ENCODE assay signal across 16 mouse cellular contexts in genomic region chr5:92282571-92282970, GRCm38 (mm10). TPM values are rescaled to one million over a fixed set of nuclear protein-coding genes. Genes with fewer than 3 reads are reported as not detected.
A peak's percentile ranks its signal among the peaks of the same experiment; 100 is the strongest.
DNase-seq lines count a peak whose midpoint lies in the region; ATAC-seq and TF ChIP-seq lines count a peak whose summit lies in the region.
"Had no signal": no experiment of that assay in that cellular context is flagged by ENCODE, and none has a peak within 500 bp of the region (broad histone marks: within the 10 kb centered on the region; RNA-seq: fewer than 3 reads in every experiment).

No protein-coding gene starts in this region.

- ATAC-seq in heart, postnatal 0 days (ENCODE audit: insufficient read depth, low read depth): peak; percentile 45; the same call in 1 of the 2 replicates
- ATAC-seq: forebrain, postnatal 0 days had no signal

- TF ChIP-seq EP300 in heart, postnatal 0 days (IDR thresholded peaks at IDR 0.05; ENCODE audit: low read depth): no peak

- intact Hi-C loops in left cerebral cortex, postnatal 4 days (cut with DNase I): no loop called here

- no peak overlapping the region for H3K4me3 ChIP-seq in lung, adult 2 months (replicated peaks; ENCODE audit: extremely low read depth, low read depth, low read length)
- no peak overlapping the region for H3K4me3 ChIP-seq in heart, postnatal 0 days (ENCODE audit: low read depth, low read length)
- no peak overlapping the region for H3K4me3 ChIP-seq in small intestine, adult 2 months (ENCODE audit: low read depth, low read length)
- H3K4me3 ChIP-seq: megakaryocyte, embryonic 14.5 days; neural tube, embryonic 13.5 days had no signal

- H3K4me2 ChIP-seq in heart, postnatal 0 days (ENCODE audit: low read depth, low read length): no peak overlapping the region
- H3K4me2 ChIP-seq: neural tube, embryonic 13.5 days had no signal

- peak; percentile 25 to 47 for DNase-seq in cerebellum, postnatal 10 days
- no peak for DNase-seq in cerebellum, adult 9-10 months
- peak; percentile 15 for DNase-seq in lung, postnatal 14 days
- no peak for DNase-seq in lung, adult 2 months
- peak; percentile 44 for DNase-seq in heart, postnatal 0 days (ENCODE audit: low spot score)
- no peak for DNase-seq in spleen, adult 18-20 months
- no peak for DNase-seq in left cerebral cortex, postnatal 4 days
- DNase-seq: B cell, adult 2 months; forebrain, postnatal 0 days; kidney, postnatal 4 days had no signal

- no peak for TF ChIP-seq POLR2A in lung, adult 2 months (IDR thresholded peaks at IDR 0.05; ENCODE audit: borderline replicate concordance, extremely low read depth, low read depth, low read length)
- no peak for TF ChIP-seq POLR2A in small intestine, adult 2 months (IDR thresholded peaks at IDR 0.05; ENCODE audit: low read depth, low read length)

- no peaks in the 10 kb centered on the region for H3K9me3 ChIP-seq in heart, postnatal 0 days (replicated peaks; ENCODE audit: control insufficient read depth, low read length)
- H3K9me3 ChIP-seq: megakaryocyte, embryonic 14.5 days; neural tube, embryonic 13.5 days had no signal

- H3K4me1 ChIP-seq in lung, adult 2 months (ENCODE audit: control insufficient read depth, insufficient read depth, low read length): peaks cover 2% of the 10 kb centered on the region; the same call in 1 of the 2 replicates
- peaks cover 19% of the 10 kb centered on the region for H3K4me1 ChIP-seq in heart, postnatal 0 days (ENCODE audit: control insufficient read depth, insufficient read depth)
- peaks cover 24% of the 10 kb centered on the region; the same call in 1 of the 2 replicates for H3K4me1 ChIP-seq in small intestine, adult 2 months (ENCODE audit: control insufficient read depth, insufficient read depth, insufficient read length, low read length)

- H3K27ac ChIP-seq in heart, postnatal 0 days (ENCODE audit: low read depth): peak overlapping the region; percentile 51
- peak overlapping the region; percentile 98 for H3K27ac ChIP-seq in small intestine, adult 2 months (ENCODE audit: insufficient read depth, low read depth, low read length)
- H3K27ac ChIP-seq: neural tube, embryonic 13.5 days had no signal

- WGBS in lung, adult 2 months: 55% methylated on average over 4 of the region's 4 CpGs
- 33% methylated on average over 4 of the region's 4 CpGs for WGBS in heart, postnatal 0 days
- WGBS in small intestine, adult 2 months: 37% methylated on average over 4 of the region's 4 CpGs

- no peak for TF ChIP-seq CTCF in lung, adult 2 months (IDR thresholded peaks at IDR 0.05; ENCODE audit: insufficient read depth, low read length)
- TF ChIP-seq CTCF in heart, postnatal 0 days (IDR thresholded peaks at IDR 0.05; ENCODE audit: low read depth): no peak
- TF ChIP-seq CTCF in small intestine, adult 2 months (IDR thresholded peaks at IDR 0.05; ENCODE audit: extremely low read depth, insufficient read length, insufficient replicate concordance, low read depth, low read length): no peak

- H3K27me3 ChIP-seq in heart, postnatal 0 days (ENCODE audit: control insufficient read depth, insufficient read depth, low read length): no peaks in the 10 kb centered on the region
- H3K27me3 ChIP-seq in small intestine, adult 2 months (ENCODE audit: control insufficient read depth, insufficient read depth, low read length): no peaks in the 10 kb centered on the region
- H3K27me3 ChIP-seq: megakaryocyte, embryonic 14.5 days; neural tube, embryonic 13.5 days had no signal

- H3K9ac ChIP-seq in heart, postnatal 0 days (replicated peaks; ENCODE audit: low read depth, low read length): no peak overlapping the region
- H3K9ac ChIP-seq: forebrain, postnatal 0 days; neural tube, embryonic 13.5 days had no signal

- peaks cover 26% of the 10 kb centered on the region for H3K36me3 ChIP-seq in heart, postnatal 0 days (replicated peaks; ENCODE audit: control insufficient read depth, insufficient read depth, low read length)
- peaks cover 11% of the 10 kb centered on the region for H3K36me3 ChIP-seq in small intestine, adult 2 months (ENCODE audit: control insufficient read depth, insufficient read depth, low read length)

RNA-seq across cellular contexts. Expression of gene Naaa, which starts 4.6 kb away (rescaled TPM):
- polyA plus RNA-seq in lung, adult 2 months (2012; rRNA removed): 81.2 and 91.1 TPM in 2 replicates
- total RNA-seq in heart, postnatal 0 days (2014; rRNA removed; ENCODE audit: low replicate concordance): 5.7 and 9.7 TPM in 2 replicates
- 6.4 and 7.5 TPM in 2 replicates for polyA plus RNA-seq in heart, postnatal 0 days (2015; fragmentation: Nextera tagmentation; extraction: Ambion mirVana)
- polyA plus RNA-seq in small intestine, adult 2 months (2012; rRNA removed): 28.9 and 59.9 TPM in 2 replicates
- 10 to 100 TPM; 11.9 to 13.9 TPM for total RNA-seq in left cerebral cortex, postnatal 4 days (2021)

RNA-seq across cellular contexts. Expression of gene Ppef2, which starts 26.5 kb away (rescaled TPM):
- 2.6 and 3.1 TPM in 2 replicates for polyA plus RNA-seq in lung, adult 2 months (2012; rRNA removed)
- 0.31 TPM in 1 of 2 replicates, not detected in the other for total RNA-seq in heart, postnatal 0 days (2014; rRNA removed; ENCODE audit: low replicate concordance)
- 0.07 TPM in 1 of 2 replicates, not detected in the other for polyA plus RNA-seq in heart, postnatal 0 days (2015; fragmentation: Nextera tagmentation; extraction: Ambion mirVana)
- 0.36 and 1.4 TPM in 2 replicates for polyA plus RNA-seq in small intestine, adult 2 months (2012; rRNA removed)
- total RNA-seq in left cerebral cortex, postnatal 4 days (2021): under 1 TPM in 1 of 2 experiments, not detected in 1; 0.34 TPM
- polyA plus RNA-seq: embryonic facial prominence, embryonic 11.5 days; hindbrain, embryonic 11.5 days had no signal

RNA-seq across cellular contexts. Expression of gene Sdad1, which starts 27.7 kb away (rescaled TPM):
- polyA plus RNA-seq in lung, adult 2 months (2012; rRNA removed): 5.5 and 7.1 TPM in 2 replicates
- total RNA-seq in heart, postnatal 0 days (2014; rRNA removed; ENCODE audit: low replicate concordance): 34.0 and 37.0 TPM in 2 replicates
- polyA plus RNA-seq in heart, postnatal 0 days (2015; fragmentation: Nextera tagmentation; extraction: Ambion mirVana): 13.7 and 13.8 TPM in 2 replicates
- polyA plus RNA-seq in small intestine, adult 2 months (2012; rRNA removed): 2.4 and 4.2 TPM in 2 replicates
- 10 to 100 TPM; 28.2 to 31.0 TPM for total RNA-seq in left cerebral cortex, postnatal 4 days (2021)

RNA-seq across cellular contexts. Expression of gene Cxcl9, which starts 45.3 kb away (rescaled TPM):
- 1.8 and 3.0 TPM in 2 replicates for polyA plus RNA-seq in lung, adult 2 months (2012; rRNA removed)
- total RNA-seq in heart, postnatal 0 days (2014; rRNA removed; ENCODE audit: low replicate concordance): not detected in 2 replicates
- polyA plus RNA-seq in heart, postnatal 0 days (2015; fragmentation: Nextera tagmentation; extraction: Ambion mirVana): 0.07 and 0.12 TPM in 2 replicates
- 1.8 and 7.9 TPM in 2 replicates for polyA plus RNA-seq in small intestine, adult 2 months (2012; rRNA removed)
- not detected for total RNA-seq in left cerebral cortex, postnatal 4 days (2021)
- total RNA-seq: forebrain, postnatal 0 days; left cerebral cortex, postnatal 25 days had no signal
- polyA plus RNA-seq: embryonic facial prominence, embryonic 11.5 days; forebrain, postnatal 0 days; hindbrain, embryonic 11.5 days; neural tube, embryonic 13.5 days had no signal

RNA-seq across cellular contexts. Expression of gene Art3, which starts 49.1 kb away (rescaled TPM):
- polyA plus RNA-seq in lung, adult 2 months (2012; rRNA removed): 16.5 and 26.2 TPM in 2 replicates
- total RNA-seq in heart, postnatal 0 days (2014; rRNA removed; ENCODE audit: low replicate concordance): 186 and 226 TPM in 2 replicates
- polyA plus RNA-seq in heart, postnatal 0 days (2015; fragmentation: Nextera tagmentation; extraction: Ambion mirVana): 294 and 306 TPM in 2 replicates
- polyA plus RNA-seq in small intestine, adult 2 months (2012; rRNA removed): 1.1 and 1.9 TPM in 2 replicates
- 1 to 10 TPM; 4.1 to 5.6 TPM for total RNA-seq in left cerebral cortex, postnatal 4 days (2021)

Comparison
In these comparisons a context has a peak if more than half of its experiments do, and no peak if none do; other contexts are left out.
1. DNase-seq: peak in cerebellum, postnatal 10 days (2 of 2), lung, postnatal 14 days (single experiment) and heart, postnatal 0 days (single experiment); none in cerebellum, adult 9-10 months (single experiment), lung, adult 2 months (single experiment), spleen, adult 18-20 months (0 of 2) and left cerebral cortex, postnatal 4 days (single experiment).